Mouse (Mus musculus) central nervous system, embryonic 18 days (tissue): ENCODE results near the gene Prss32. TPM values are rescaled to one million over a fixed set of nuclear protein-coding genes. Genes with fewer than 3 reads are reported as not detected.

ENCODE experiments used
- polyA plus RNA-seq: library from polyadenylated mRNA; depleted of rRNA; stranded (reverse); fragments of >200 nt; gene quantifications from 2 replicates; pipeline ENCODE4 v1.2.3, GENCODE M21; 2012; rRNA removed

Prss32 gene
- 1.6 and 1.8 TPM in 2 replicates for polyA plus RNA-seq

DNA sequence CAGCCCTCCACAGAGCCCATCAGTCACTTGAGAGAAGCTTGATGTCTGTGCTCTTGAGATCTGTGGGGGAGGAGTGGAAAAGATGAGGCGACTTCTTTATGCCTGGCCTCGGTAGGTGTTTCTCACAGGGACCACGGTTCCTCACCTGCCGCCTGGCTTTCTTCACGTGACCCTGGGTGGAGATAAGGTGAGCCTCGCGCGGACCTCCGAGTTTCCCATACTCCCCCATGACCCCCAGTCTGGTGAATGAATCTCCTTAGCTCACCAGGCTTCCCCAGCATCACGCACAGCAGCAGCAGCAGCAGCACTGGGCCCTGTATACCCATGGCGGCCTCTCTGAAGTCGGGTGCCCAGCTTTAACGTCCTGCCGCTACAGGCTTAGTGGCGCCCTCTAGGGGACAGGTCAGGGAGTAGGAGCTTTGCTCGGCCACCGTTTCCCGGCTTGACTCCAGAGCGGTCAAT is at the start of gene Prss32, which contains the start of gene Prss41:
Gene Prss32, plus strand, starts transcription at position 44 of the 462 bp plus-strand sequence.
Gene Prss41, minus strand, starts transcription at position 361 of the 462 bp plus-strand sequence.

DNA sequence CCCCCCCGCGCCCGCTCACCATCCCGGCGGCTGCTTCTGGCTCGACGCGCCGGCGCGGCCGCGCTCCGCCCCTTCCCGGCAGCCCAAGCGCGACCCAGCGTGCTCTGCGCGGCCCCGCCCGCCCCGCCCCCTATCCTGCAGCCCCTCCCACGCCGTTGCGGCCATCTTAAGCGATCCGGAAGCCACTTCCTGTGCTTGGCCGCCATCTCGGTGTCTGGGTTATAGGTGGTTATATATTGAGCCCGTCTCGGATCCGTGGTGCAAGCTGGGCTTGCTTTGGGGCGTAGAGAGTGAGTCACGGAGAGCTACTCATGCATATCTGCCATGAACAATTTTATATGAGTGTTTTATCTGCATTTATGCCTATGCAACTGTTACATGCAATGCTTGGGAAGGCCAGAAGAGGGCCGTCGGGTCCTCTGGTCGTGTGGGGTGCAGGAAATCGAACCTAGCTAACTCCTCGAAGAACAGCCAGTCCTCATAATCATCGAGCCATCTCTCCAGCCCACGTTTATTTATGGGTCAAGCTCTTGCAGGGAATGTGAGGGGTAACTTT is 14.5 kb upstream of the Prss32 start, which contains the start of gene Elob:
Gene Elob, minus strand, starts transcription at position 73 of the 556 bp plus-strand sequence.

DNA sequence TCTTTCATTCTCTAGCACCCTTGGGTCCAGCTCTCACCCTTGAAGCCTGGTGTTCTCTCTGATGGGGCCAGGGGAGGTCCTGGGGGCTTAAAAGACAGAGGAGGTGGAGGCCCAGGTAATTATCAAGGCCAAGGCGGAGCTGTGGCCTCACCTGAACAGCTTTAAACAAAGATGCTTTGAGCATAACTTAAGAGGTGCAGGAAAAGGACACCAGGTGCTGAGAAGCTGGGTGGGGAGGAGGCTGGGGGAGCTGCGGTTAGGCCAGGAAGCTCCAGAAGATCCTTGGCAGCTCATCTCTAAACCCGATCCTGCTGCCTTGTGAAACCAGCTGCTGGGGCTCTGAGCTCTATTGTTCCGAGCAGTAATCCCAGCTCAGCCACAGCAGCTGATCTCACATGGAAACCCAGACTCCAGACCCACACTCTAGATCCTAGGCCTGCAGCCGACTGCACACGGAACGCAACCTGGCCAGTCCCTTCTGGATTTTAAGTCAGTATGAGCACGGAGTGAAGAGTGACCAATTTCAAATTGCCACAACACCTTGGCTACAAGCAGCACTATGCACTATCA is 7.6 kb upstream of the Prss32 start, which contains the start of gene Prss33:
Gene Prss33, minus strand, starts transcription at position 51 of the 570 bp plus-strand sequence.

DNA sequence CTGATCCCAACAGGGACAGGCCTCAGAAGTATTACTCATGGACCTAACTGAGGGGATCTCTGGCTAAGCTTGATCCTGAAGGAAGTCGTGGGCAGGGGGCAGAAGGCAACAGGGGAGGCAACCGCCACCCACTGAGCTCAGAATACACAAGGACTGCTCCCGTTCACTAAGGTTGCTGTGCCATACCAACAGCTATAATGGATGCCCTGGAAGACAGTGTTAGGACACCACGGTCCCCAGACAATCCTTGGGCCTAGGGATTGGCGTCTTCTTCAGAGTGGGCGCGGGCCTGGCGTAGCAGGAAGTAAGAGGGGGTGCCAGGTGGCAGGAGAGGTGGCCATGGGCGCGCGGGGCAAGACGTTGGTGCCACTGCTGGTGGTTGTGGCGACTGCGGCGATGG is 24.1 kb downstream of the Prss32 start, which contains the start of gene Prss21:
Gene Prss21, plus strand, starts transcription at position 301 of the 400 bp plus-strand sequence.

DNA sequence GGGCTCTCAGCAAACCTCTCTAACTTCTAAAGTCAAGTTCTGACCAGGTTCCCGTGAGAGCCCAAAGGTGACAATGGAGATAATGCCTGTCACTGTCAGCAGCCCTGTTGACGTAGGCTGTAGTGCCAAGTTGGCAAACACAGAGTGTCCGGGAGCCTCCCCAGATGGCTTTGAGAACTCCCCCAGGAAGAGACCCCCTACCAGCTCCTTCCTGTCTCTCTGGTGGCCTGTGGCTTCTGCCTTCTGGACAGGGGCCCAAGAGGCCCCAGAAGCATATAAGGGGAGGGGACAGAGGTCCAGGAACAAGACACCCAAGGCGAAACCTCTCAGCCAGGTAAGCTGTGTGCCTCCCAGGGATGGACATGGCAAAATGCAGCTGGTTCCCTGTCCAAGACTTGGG is 36.9 kb downstream of the Prss32 start, which contains the start of the genes Dcpp1 and Dcpp2:
Gene Dcpp1, plus strand, starts transcription at position 301 of the 400 bp plus-strand sequence.
Gene Dcpp2, plus strand, starts transcription at position 305 of the 400 bp plus-strand sequence.

Other genes starting within 250 kb of the Prss32 start
- gene Zfp13, start 244.4 kb upstream of the Prss32 start, polyA plus RNA-seq = 35.4 and 39.3 TPM in 2 replicates
- gene Zscan10, start 243.0 kb upstream of the Prss32 start, polyA plus RNA-seq = 0.08 and 0.12 TPM in 2 replicates
- gene Mmp25, start 198.6 kb upstream of the Prss32 start, polyA plus RNA-seq = 0.87 and 1.0 TPM in 2 replicates
- gene Bicdl2, start 183.3 kb upstream of the Prss32 start, polyA plus RNA-seq = 0.13 and 0.22 TPM in 2 replicates
- 86.9 and 88.9 TPM in 2 replicates for gene Hcfc1r1, start 170.3 kb upstream of the Prss32 start, polyA plus RNA-seq
- 28.9 and 33.0 TPM in 2 replicates for gene Thoc6, start 170.0 kb upstream of the Prss32 start, polyA plus RNA-seq
- gene Tnfrsf12a, start 166.4 kb upstream of the Prss32 start, polyA plus RNA-seq = 2.5 and 3.4 TPM in 2 replicates
- gene Cldn6, start 164.6 kb upstream of the Prss32 start, polyA plus RNA-seq = 0.54 and 0.72 TPM in 2 replicates
- 0.40 and 0.47 TPM in 2 replicates for gene Cldn9, start 159.8 kb upstream of the Prss32 start, polyA plus RNA-seq
- 0.17 and 0.32 TPM in 2 replicates for gene 1520401A03Rik, start 121.1 kb upstream of the Prss32 start, polyA plus RNA-seq
- gene Pkmyt1, start 117.5 kb upstream of the Prss32 start, polyA plus RNA-seq = 19.8 and 20.8 TPM in 2 replicates
- 33.9 and 34.7 TPM in 2 replicates for gene Paqr4, start 103.0 kb upstream of the Prss32 start, polyA plus RNA-seq
- gene Kremen2, start 98.0 kb upstream of the Prss32 start, polyA plus RNA-seq = 1.3 and 1.6 TPM in 2 replicates
- gene Flywch1, start 72.3 kb upstream of the Prss32 start, polyA plus RNA-seq = 80.5 and 83.9 TPM in 2 replicates
- gene Flywch2, start 57.8 kb upstream of the Prss32 start, polyA plus RNA-seq = 46.4 and 59.7 TPM in 2 replicates
- 446 and 518 TPM in 2 replicates for gene Srrm2, start 53.3 kb upstream of the Prss32 start, polyA plus RNA-seq
- 883 and 917 TPM in 2 replicates for gene Elob, start 14.7 kb upstream of the Prss32 start, polyA plus RNA-seq
- 0.26 and 0.27 TPM in 2 replicates for gene Prss33, start 7.8 kb upstream of the Prss32 start, polyA plus RNA-seq
- 1.6 and 1.7 TPM in 2 replicates for gene Prss41, start 317 bp downstream of the Prss32 start, polyA plus RNA-seq
- not detected in 2 replicates for gene Prss21, start 24.2 kb downstream of the Prss32 start, polyA plus RNA-seq
- gene Dcpp1, start 37.0 kb downstream of the Prss32 start, polyA plus RNA-seq = not detected in 2 replicates
- not detected in 2 replicates for gene Dcpp2, start 37.0 kb downstream of the Prss32 start, polyA plus RNA-seq
- not detected in 2 replicates for gene Dcpp3, start 73.6 kb downstream of the Prss32 start, polyA plus RNA-seq
- not detected in 2 replicates for gene Sbp, start 97.8 kb downstream of the Prss32 start, polyA plus RNA-seq
- gene Sbpl, start 111.4 kb downstream of the Prss32 start, polyA plus RNA-seq = not detected in 2 replicates
- 0.45 and 0.56 TPM in 2 replicates for gene Prss30, start 136.7 kb downstream of the Prss32 start, polyA plus RNA-seq
- gene Prss22, start 154.2 kb downstream of the Prss32 start, polyA plus RNA-seq = 3.5 TPM in 1 of 2 replicates, not detected in the other
- gene Prss27, start 194.3 kb downstream of the Prss32 start, polyA plus RNA-seq = 11.0 TPM in 1 of 2 replicates, not detected in the other
- 76.6 and 78.1 TPM in 2 replicates for gene Kctd5, start 229.6 kb downstream of the Prss32 start, polyA plus RNA-seq